Mouse (Mus musculus): ENCODE measurements around the gene Gm28845. TPM values are rescaled to one million over a fixed set of nuclear protein-coding genes. Genes with fewer than 3 reads are reported as not detected.

Gm28845 gene
- polyA plus RNA-seq, 1 experiment from 2014 or later: not detected

- no peak for ATAC-seq (replicated peaks; ENCODE audit: insufficient number of reproducible peaks, insufficient read depth, low FRiP score, low read depth)
- H3K4me3 ChIP-seq: no peak overlapping the region
- no peak overlapping the region for H3K4me2 ChIP-seq
- H3K9me3 ChIP-seq (replicated peaks): no peaks in the 10 kb centered on the region
- WGBS: 71% methylated on average over 3 of the region's 3 CpGs
- no peak overlapping the region for H3K27ac ChIP-seq
- no peaks in the 10 kb centered on the region for H3K36me3 ChIP-seq
- no peaks in the 10 kb centered on the region for H3K27me3 ChIP-seq
- no peak overlapping the region for H3K9ac ChIP-seq
- H3K4me1 ChIP-seq (replicated peaks): no peaks in the 10 kb centered on the region
Observed at GRCm38 (mm10) chr1:65130226-65130625, 10.9 kb upstream of the Gm28845 start.

- no peak overlapping the region for H3K9ac ChIP-seq
- 70% methylated on average over 3 of the region's 3 CpGs for WGBS
- H3K27me3 ChIP-seq: no peaks in the 10 kb centered on the region
- H3K4me1 ChIP-seq (replicated peaks): no peaks in the 10 kb centered on the region
- H3K4me2 ChIP-seq: no peak overlapping the region
- no peak for ATAC-seq (replicated peaks; ENCODE audit: insufficient number of reproducible peaks, insufficient read depth, low FRiP score, low read depth)
- H3K36me3 ChIP-seq: no peaks in the 10 kb centered on the region
- H3K27ac ChIP-seq: no peak overlapping the region
- H3K4me3 ChIP-seq: no peak overlapping the region
- H3K9me3 ChIP-seq (replicated peaks): no peaks in the 10 kb centered on the region
Observed at GRCm38 (mm10) chr1:65129634-65130180, 10.3 kb upstream of the Gm28845 start.

GRCm38 (mm10) chr1:65122574-65123372, 3.4 kb upstream of the Gm28845 start, which contains the start of gene D630023F18Rik:
Gene D630023F18Rik (minus strand): TSS chr1:65123214.
- H3K4me1 ChIP-seq (replicated peaks): no peaks in the 10 kb centered on the region
- ATAC-seq (replicated peaks; ENCODE audit: insufficient number of reproducible peaks, insufficient read depth, low FRiP score, low read depth): no peak
- H3K27ac ChIP-seq: no peak within 1 kb of the TSS
- H3K4me3 ChIP-seq: peak within 1 kb of the TSS; percentile 33
- peak within 1 kb of the TSS; percentile 55 for H3K4me2 ChIP-seq
- H3K9me3 ChIP-seq (replicated peaks): no peaks in the 10 kb centered on the region
- H3K36me3 ChIP-seq: no peaks in the 10 kb centered on the region
- 22% methylated on average over 9 of the region's 9 CpGs for WGBS
- H3K9ac ChIP-seq: no peak within 1 kb of the TSS
- H3K27me3 ChIP-seq: no peaks in the 10 kb centered on the region

GRCm38 (mm10) chr1:65118150-65118913, 1.0 kb downstream of the Gm28845 start:
- Histone ChIP-seq H3K9ac (no peak overlapping the region), H3K9me3 (replicated peaks) (no peaks in the 10 kb centered on the region), H3K4me1 (replicated peaks) (no peaks in the 10 kb centered on the region), H3K4me3 (no peak overlapping the region), H3K27ac (no peak overlapping the region), H3K4me2 (no peak overlapping the region), H3K36me3 (no peaks in the 10 kb centered on the region), H3K27me3 (no peaks in the 10 kb centered on the region)
- WGBS: 64% methylated on average over 8 of the region's 8 CpGs
- no peak for ATAC-seq (replicated peaks; ENCODE audit: insufficient number of reproducible peaks, insufficient read depth, low FRiP score, low read depth)

- no peak for ATAC-seq (replicated peaks; ENCODE audit: insufficient number of reproducible peaks, insufficient read depth, low FRiP score, low read depth)
Observed at GRCm38 (mm10) chr1:65113536-65114172, 5.7 kb downstream of the Gm28845 start.

GRCm38 (mm10) chr1:65112807-65113196, 6.6 kb downstream of the Gm28845 start:
- Histone ChIP-seq H3K27me3 (no peaks in the 10 kb centered on the region), H3K9ac (no peak overlapping the region), H3K4me1 (replicated peaks) (peaks cover 5% of the 10 kb centered on the region; the same call in 1 of the 2 replicates), H3K4me2 (peak overlapping the region; percentile 56), H3K4me3 (peak overlapping the region; percentile 12), H3K27ac (0 out of 2 replicates have a peak overlapping the region, but pooled peaks have one; percentile 11), H3K9me3 (replicated peaks) (no peaks in the 10 kb centered on the region), H3K36me3 (no peaks in the 10 kb centered on the region)
- ATAC-seq (replicated peaks; ENCODE audit: insufficient number of reproducible peaks, insufficient read depth, low FRiP score, low read depth): no peak
- 45% methylated on average over 14 of the region's 14 CpGs for WGBS

More at GRCm38 (mm10) chr1:65113536-65114172, 5.7 kb downstream of the Gm28845 start:
- no peak overlapping the region for H3K27ac ChIP-seq
- H3K27me3 ChIP-seq: no peaks in the 10 kb centered on the region
- no peak overlapping the region for H3K4me2 ChIP-seq
- no peak overlapping the region for H3K9ac ChIP-seq
- no peak overlapping the region for H3K4me3 ChIP-seq
- peaks cover 5% of the 10 kb centered on the region; the same call in 1 of the 2 replicates for H3K4me1 ChIP-seq (replicated peaks)
- no peaks in the 10 kb centered on the region for H3K36me3 ChIP-seq
- H3K9me3 ChIP-seq (replicated peaks): no peaks in the 10 kb centered on the region
- 81% methylated on average over 5 of the region's 5 CpGs for WGBS

GRCm38 (mm10) chr1:65112031-65112806, 7.1 kb downstream of the Gm28845 start:
- no peaks in the 10 kb centered on the region for H3K27me3 ChIP-seq
- peak overlapping the region; percentile 12 for H3K4me3 ChIP-seq
- no peak for ATAC-seq (replicated peaks; ENCODE audit: insufficient number of reproducible peaks, insufficient read depth, low FRiP score, low read depth)
- H3K9ac ChIP-seq: no peak overlapping the region
- peaks cover 5% of the 10 kb centered on the region; the same call in 1 of the 2 replicates for H3K4me1 ChIP-seq (replicated peaks)
- peak overlapping the region; percentile 56 for H3K4me2 ChIP-seq
- H3K36me3 ChIP-seq: no peaks in the 10 kb centered on the region
- H3K27ac ChIP-seq: 0 out of 2 replicates have a peak overlapping the region, but pooled peaks have one; percentile 11
- WGBS: 8% methylated on average over 8 of the region's 8 CpGs
- no peaks in the 10 kb centered on the region for H3K9me3 ChIP-seq (replicated peaks)

GRCm38 (mm10) chr1:65109756-65110435, 9.5 kb downstream of the Gm28845 start:
- Histone ChIP-seq H3K27me3 (no peaks in the 10 kb centered on the region), H3K36me3 (no peaks in the 10 kb centered on the region), H3K9me3 (replicated peaks) (no peaks in the 10 kb centered on the region), H3K4me2 (no peak overlapping the region), H3K4me3 (no peak overlapping the region), H3K4me1 (replicated peaks) (peaks cover 5% of the 10 kb centered on the region; the same call in 1 of the 2 replicates), H3K27ac (no peak overlapping the region), H3K9ac (no peak overlapping the region)
- no peak for ATAC-seq (replicated peaks; ENCODE audit: insufficient number of reproducible peaks, insufficient read depth, low FRiP score, low read depth)
- 67% methylated on average over 25 of the region's 25 CpGs for WGBS

GRCm38 (mm10) chr1:65109196-65109595, 10.2 kb downstream of the Gm28845 start:
- no peaks in the 10 kb centered on the region for H3K36me3 ChIP-seq
- no peaks in the 10 kb centered on the region for H3K27me3 ChIP-seq
- H3K9me3 ChIP-seq (replicated peaks): no peaks in the 10 kb centered on the region
- no peak for ATAC-seq (replicated peaks; ENCODE audit: insufficient number of reproducible peaks, insufficient read depth, low FRiP score, low read depth)
- H3K4me3 ChIP-seq: no peak overlapping the region
- no peak overlapping the region for H3K4me2 ChIP-seq
- H3K9ac ChIP-seq: no peak overlapping the region
- H3K27ac ChIP-seq: no peak overlapping the region
- H3K4me1 ChIP-seq (replicated peaks): peaks cover 5% of the 10 kb centered on the region; the same call in 1 of the 2 replicates
- WGBS: 90% methylated on average over 8 of the region's 8 CpGs

- no peak for ATAC-seq (replicated peaks; ENCODE audit: insufficient number of reproducible peaks, insufficient read depth, low FRiP score, low read depth)
- no peak overlapping the region for H3K9ac ChIP-seq
- H3K4me3 ChIP-seq: no peak overlapping the region
- H3K27ac ChIP-seq: no peak overlapping the region
- H3K9me3 ChIP-seq (replicated peaks): no peaks in the 10 kb centered on the region
- no peak overlapping the region for H3K4me2 ChIP-seq
- H3K27me3 ChIP-seq: no peaks in the 10 kb centered on the region
- no peaks in the 10 kb centered on the region for H3K36me3 ChIP-seq
- WGBS: 84% methylated on average over 10 of the region's 10 CpGs
- H3K4me1 ChIP-seq (replicated peaks): 0 out of 2 replicates have a peak, but pooled peaks cover 5% of the 10 kb centered on the region
Observed at GRCm38 (mm10) chr1:65107654-65108279, 11.6 kb downstream of the Gm28845 start.

Data from heart, embryonic 15.5 days (tissue).